Mouse (Mus musculus) liver, adult (tissue): ENCODE data around the gene Cerkl.

Source experiments
- GATA4 ChIP-seq: IDR thresholded peaks from 2 replicates; pipeline ENCODE4 v1.6.1; 2014; ENCODE audit warnings: mild to moderate bottlenecking, low read length; ENCODE audit not compliant: insufficient replicate concordance

Gene Cerkl

DNA sequence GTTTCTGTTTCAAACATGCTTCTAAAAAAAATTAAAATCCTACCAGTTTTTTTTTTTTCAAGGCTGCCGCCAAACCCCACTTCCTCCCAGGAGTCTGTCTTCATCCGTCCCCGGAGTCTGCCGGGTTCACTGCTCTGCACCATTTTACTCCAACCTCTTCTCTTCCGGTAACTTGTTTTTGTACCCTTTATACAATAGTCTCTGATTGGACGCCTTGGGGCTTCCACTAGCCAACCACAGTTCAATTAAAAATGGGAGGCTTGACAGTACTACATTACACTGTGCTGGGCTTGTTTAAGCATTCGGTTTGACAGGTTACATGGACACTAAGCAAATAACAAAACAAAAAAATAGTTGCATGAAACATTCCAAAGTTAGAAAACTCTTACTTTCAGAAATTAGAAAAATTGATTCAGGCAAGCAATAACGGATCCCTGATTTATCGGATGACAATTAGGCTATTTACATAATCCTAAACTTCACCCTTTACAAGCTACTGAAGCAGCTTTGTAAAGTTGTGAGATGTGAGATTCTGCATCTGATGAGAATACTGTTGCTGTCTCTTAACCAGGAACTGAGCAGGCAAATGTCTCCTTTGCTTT lies 85.8 kb downstream of the Cerkl start:
- no peak for TF ChIP-seq GATA4

- no peak for TF ChIP-seq GATA4
These were observed 86.7 kb downstream of the Cerkl start for GRCm38 (mm10) chr2:79369905-79370304.

DNA sequence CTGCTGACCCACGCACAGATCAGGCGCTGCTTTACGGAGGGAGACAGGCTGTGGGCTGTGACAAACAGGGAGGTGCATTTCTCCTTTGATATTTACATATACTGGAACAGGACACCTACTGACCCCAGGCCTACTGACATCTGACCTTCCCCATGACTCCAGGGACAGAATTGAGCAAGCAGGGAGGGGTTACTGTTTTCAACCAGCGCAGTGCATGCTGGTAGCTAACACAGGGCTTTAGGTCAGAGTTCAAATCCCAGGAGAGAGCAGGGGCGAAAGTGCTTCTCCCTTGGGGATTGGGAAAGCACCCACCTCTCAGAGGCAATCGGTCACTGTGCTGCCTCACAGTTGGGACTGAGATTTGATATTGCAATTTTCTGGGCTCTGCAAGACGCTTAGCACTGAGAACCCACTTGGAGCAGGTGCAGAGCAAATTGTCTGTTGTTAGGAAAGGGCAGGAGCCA lies 87.5 kb downstream of the Cerkl start:
- TF ChIP-seq GATA4, result no peak

- no peak for TF ChIP-seq GATA4
These were observed 87.9 kb downstream of the Cerkl start for GRCm38 (mm10) chr2:79368661-79369060.

- TF ChIP-seq GATA4, result no peak
These were observed 88.8 kb downstream of the Cerkl start for GRCm38 (mm10) chr2:79367451-79368450.

- TF ChIP-seq GATA4, result no peak
These were observed 92.7 kb downstream of the Cerkl start for GRCm38 (mm10) chr2:79363920-79364319.

DNA sequence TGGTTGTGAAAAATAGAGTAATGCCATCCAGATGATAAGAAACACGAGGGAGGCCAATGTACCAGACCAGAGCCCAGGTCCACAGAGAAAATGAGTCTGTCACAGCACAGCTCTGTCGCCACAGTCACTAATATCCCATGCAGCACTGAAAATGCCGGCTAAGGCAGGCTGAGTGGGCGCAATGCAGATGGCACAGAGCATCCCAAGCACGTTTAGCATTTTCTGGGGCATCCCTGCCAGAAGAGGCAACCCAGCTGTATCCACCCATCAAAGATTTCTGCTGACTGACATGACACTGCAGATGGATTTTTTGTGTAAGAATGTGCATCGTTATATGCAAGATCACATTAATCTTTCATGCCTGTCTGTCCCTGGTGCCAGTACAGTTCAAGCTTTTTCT lies 94.6 kb downstream of the Cerkl start:
- TF ChIP-seq GATA4, result no peak

DNA sequence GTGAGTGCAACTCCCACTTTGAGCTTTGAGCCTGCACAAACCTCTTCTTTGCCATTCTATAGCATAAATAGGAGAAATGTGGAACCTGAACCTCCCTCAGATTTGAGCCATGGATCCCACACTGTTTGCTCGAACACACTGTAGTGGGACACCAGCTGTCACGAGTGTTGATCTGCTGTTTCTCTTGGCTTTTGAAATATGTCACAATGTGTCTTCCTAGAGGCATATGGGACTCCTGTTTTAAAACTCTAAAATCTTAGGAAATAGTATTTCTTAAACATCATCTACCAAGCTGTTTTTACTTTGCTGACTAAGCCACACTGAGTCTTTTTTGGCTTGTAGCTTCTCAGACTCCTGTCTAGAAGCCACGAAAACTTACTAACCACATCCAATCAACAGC lies 98.8 kb downstream of the Cerkl start:
- TF ChIP-seq GATA4, result no peak

DNA sequence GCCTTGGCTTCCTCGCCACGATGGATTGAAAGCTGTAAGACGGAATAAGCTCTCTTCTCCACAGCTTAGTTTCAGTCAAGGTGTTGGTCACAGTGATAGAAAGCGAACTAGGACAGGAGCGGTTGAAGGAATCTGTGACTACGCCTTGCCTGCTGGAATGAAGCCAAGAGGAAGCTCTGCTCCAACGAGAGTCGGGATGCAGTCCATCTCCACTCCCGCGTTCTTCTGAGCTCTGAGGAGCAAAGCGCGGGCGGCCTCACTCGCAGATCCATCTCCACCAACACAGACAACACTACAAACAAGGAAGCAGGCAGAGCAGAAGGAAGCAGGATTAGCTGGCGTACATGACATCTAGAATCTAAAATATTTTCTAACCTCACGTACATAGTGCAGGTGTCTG lies 101.8 kb downstream of the Cerkl start:
- TF ChIP-seq GATA4, result no peak

- no peak for TF ChIP-seq GATA4
These were observed 104.3 kb downstream of the Cerkl start for GRCm38 (mm10) chr2:79352100-79352802.

GRCm38 (mm10) chr2:79351179-79352099 lies 105.1 kb downstream of the Cerkl start:
- no peak for TF ChIP-seq GATA4

DNA sequence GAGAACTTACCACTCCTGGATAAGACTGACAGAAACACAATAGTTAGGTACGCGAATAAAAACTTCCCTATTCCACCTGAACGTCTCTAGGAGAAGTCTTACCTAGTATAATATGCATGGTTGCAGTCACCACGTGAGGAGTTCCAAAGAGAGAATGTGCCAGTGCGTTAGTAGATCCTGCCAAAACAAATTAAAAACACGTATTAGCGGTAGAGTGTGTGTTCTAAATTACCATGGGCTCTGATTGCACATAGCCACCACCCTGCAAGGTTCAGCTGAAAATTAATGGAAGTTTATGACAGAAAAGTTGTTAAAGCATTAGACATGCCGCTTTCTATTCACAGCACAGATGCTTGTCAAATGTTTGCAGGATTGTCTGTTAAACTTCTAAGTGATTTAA lies 113.5 kb downstream of the Cerkl start:
- no peak for TF ChIP-seq GATA4

GRCm38 (mm10) chr2:79339003-79339402 lies 117.6 kb downstream of the Cerkl start:
- TF ChIP-seq GATA4, result no peak

DNA sequence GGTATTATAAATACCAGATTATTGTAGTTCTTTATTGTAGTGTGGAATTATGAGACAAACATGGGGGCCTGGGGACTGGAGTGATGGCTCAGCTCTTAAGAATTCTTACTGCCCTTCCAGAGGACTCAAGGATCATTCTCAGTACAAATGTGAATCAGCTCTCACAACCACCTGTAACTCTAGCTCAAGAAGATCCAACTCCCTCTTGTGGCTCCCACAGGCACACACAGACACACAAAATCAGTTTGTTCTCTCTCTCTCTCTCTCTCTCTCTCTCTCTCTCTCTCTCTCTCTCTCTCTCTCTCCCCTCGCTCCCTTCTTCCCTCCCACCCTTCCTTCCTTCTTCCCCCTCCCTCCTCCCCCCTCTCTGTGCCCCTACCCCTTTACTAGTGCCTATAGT lies 120.4 kb downstream of the Cerkl start:
- no peak for TF ChIP-seq GATA4

DNA sequence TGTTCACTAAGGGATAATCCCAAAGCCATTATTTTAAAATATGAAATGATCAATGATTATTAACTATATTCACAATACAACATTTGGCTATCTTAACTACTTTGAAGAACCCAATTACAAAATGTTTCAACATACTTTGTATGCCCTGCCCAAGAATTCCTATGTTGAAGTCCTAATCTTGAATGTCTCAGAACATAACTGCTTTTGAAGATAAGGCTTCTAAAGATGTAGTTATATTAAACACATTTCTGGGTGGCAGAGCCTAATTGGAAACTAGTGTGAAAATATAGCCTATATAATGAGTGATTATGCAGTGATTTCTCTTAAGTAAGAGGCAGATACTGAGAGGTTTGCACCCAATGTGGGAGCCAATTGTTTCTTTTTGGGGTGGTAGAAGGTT lies 121.9 kb downstream of the Cerkl start:
- no peak for TF ChIP-seq GATA4
